Mouse (Mus musculus) sigmoid colon, adult 10 weeks (tissue): ENCODE results near the gene Ush1c. TPM values are rescaled to one million over a fixed set of nuclear protein-coding genes. Genes with fewer than 3 reads are reported as not detected.

Experiments
- polyA plus RNA-seq: library from polyadenylated mRNA; stranded (reverse); fragments of 350-450 nt; fragmentation: Illumina TruSeq; extraction: RNeasy Lipid Tissue Mini Kit (QIAGEN cat#74804); gene quantifications from one replicate; pipeline ENCODE4 v1.2.3, GENCODE M21; 2014; ENCODE audit warnings: low read depth, low replicate concordance

Gene Ush1c
- 7.2 TPM for polyA plus RNA-seq

GRCm38 (mm10) chr7:46238346-46238745 lies at the start of gene Ush1c:
Gene Ush1c, minus strand, starts transcription at chr7:46238503.

GRCm38 (mm10) chr7:46240696-46241095 lies 2.4 kb upstream of the Ush1c start, which contains the start of gene Otog:
Gene Otog, plus strand, starts transcription at chr7:46240987.

GRCm38 (mm10) chr7:46179431-46180275 lies 58.6 kb downstream of the Ush1c start, which contains the start of gene Abcc8:
Gene Abcc8, minus strand, starts transcription at chr7:46180033.

Other genes with a start within 250 kb of the Ush1c start
- 0.09 TPM for gene Abcc6, start 208.2 kb downstream of the Ush1c start, polyA plus RNA-seq
- 2.8 TPM for gene Nomo1, start 204.8 kb downstream of the Ush1c start, polyA plus RNA-seq
- gene Kcnj11, start 137.7 kb downstream of the Ush1c start, polyA plus RNA-seq: not detected
- not detected for gene Abcc8, start 58.5 kb downstream of the Ush1c start, polyA plus RNA-seq
- gene Otog, start 2.5 kb upstream of the Ush1c start, polyA plus RNA-seq: not detected
- not detected for gene Myod1, start 138.0 kb upstream of the Ush1c start, polyA plus RNA-seq
- gene Kcnc1, start 158.0 kb upstream of the Ush1c start, polyA plus RNA-seq: not detected